Mouse (Mus musculus) cerebellum, postnatal 25 days (tissue): ENCODE data around the gene Tiam1.
A peak's percentile ranks its signal among the peaks of the same experiment; 100 is the strongest.

Source experiments
- DNase-seq, 2 experiments: peaks; one replicate each; pipeline ENCODE4 v3.0.0; 2021; ENCODE audit warnings: mixed read lengths in 2 of 2

Tiam1 gene

DNA sequence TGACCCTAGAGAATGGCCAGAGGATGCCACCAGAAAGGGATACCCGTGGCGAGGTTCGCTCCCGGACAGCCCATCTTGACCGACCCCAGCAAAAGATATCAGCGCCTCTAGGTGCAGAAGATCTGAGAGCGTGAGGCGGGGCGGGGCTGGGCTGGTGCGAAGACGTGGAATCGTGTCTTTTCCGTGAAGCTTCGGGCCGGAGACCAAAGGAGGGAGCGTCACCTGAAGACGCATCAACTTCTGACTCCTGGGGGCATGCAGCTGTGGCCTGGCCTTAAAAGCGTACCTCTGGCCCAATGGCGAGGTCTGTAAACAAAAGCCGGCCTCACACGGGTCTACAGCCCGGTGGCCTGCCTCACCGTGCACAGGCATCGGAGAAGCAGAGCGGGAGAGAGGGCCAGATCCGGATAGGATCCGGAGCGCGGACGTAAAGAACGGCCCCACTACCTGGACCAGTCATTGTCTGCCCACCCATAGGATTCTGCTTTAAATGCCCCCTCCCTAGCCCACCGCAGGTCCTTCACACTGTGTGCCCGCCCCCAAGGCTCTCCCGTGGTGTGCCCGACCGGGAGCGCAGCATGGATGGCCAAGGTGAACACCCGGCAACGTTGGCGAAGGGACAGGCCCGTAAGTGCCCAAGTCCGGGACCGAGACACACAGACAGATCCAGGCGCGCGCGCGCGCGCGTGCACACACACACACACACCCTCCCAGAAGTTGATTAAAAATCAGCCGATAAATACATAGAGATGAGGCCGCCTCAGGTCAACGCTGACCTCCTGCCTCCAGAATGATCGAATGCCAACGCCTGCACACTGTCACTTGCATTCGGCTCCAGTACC, 774 bp downstream of the Tiam1 start:
- DNase-seq = peak; percentile 76 to 80

DNA sequence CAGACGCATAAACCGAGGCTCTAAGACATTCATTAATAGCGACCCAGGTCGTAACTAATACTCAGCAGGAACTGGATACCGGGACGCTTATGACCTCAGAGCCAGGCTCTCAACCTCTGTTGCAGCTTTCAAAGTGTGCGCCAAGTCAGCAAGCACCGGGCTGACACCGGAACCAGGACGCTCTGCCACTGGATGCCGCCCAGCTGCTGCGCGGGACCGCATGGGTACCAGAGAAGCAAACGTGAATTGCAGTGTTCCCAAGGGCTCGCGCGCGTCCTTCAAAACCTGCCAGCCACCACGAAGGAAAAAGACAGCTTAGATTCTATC, 1.4 kb downstream of the Tiam1 start:
- no peak for DNase-seq

DNA sequence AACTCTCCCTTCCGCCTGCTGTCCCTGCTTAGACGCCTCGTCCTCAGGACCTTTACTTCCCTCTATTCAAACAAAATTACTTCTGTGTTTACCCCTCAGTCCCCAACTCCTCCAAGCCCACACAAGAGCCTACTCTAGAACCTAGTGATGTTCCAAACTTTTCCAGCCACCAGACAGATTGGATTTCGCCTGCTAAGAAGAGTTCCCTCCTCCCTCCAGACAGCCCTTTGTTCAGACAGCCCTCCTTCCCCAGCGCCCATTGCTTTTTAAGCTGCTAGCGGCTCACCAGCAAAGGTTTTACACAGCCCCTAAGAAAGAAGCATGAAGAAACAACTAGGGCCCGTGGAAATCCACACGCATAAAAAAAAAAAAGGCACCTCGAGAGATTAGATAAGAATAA, 2.0 kb downstream of the Tiam1 start:
- DNase-seq = no peak

DNA sequence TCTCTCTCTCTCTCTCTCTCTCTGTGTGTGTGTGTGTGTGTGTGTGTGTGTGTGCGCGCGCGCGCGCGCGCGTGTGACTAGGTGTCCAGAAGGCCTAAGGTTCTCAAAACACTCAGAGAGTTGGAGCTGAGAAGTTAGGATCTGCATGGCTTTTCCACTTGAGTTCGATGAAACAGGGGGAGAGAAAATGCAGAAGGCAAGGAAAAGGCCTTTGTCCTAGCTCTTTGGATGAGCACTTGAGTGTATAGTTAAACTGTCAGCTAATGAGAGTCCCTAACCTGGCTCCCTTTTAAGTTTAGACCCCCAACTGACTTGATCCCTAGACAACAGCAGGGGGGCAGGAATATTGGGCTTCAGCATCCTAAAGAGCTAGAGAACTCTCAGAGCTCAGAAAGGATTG, 3.0 kb downstream of the Tiam1 start:
- DNase-seq = no peak

DNA sequence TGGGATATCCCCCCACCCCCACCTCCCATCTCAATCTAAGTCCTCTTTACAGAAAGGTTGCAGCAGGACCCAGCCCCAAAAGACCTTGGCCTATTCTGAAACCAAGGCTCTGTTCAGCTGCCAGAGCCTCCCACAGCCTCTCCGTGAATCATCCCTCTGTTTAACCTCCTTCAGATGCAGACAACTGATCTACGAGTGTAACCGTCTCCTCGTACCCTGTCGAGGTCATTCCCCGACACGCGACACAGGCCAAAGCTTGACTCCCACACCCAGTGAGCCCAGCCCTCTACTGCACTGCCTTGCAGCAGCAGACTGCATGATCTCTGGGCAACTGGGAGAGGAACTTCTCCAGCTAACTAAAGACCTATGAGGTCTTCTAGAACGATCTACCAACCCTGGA, 3.9 kb downstream of the Tiam1 start:
- no peak for DNase-seq

DNA sequence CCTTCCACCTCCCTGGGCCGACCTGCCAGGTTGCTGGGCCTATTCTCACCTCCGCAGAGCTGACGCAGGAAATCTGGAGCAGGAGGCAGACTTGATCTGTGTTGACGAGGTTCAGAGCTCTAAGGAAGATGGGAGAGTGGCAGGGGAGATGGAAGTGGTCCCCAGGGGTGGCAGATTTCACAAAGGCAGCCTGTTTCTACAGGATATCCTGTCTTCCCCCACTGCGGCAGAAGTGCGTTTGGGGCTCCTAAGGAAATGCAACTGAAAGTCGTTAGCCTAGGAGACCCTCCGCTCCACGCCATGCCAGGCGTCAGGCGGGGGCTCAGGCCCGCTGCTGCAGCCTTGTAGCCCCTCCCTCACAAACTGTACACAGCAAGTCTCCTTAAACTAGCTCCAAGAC, 5.4 kb downstream of the Tiam1 start:
- no peak for DNase-seq

DNA sequence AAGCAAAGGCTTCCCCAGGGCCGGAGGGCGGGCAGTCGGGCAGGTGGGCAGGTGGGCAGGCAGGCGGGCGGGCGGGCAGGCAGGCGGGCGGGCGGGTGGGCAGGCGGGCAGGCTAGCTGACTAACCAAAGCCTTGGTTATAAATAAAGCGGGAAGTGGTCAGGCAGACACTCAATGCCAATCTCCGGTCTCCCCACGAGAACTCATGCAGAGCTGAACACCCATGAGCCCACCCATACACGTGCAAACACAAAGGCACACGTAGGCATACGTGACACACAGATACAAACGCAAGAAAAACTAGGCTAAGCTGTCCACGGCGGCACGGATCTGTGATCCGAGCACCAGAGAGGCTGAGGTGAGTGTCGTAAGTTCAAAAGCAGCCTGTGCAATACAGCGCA, 6.4 kb downstream of the Tiam1 start:
- DNase-seq = no peak

DNA sequence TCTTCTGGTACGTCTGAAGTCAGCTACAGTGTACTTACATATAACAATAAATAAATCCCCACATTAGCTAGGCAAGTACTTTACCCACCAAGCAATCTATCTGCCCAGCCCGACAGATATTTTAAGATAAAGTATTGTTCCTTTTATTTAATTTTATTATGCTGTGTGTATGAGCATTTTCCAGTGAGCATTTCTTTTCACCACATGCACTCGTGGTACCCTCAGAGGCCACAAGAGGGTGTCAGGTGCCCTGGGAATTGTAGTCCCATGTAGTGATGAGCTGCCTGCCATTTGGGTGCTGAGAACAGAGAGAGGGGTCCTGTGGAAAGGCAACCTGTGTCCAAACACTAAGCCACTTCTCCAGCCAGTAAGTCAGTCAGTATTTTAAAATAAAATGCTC, 8.0 kb downstream of the Tiam1 start:
- no peak for DNase-seq

DNA sequence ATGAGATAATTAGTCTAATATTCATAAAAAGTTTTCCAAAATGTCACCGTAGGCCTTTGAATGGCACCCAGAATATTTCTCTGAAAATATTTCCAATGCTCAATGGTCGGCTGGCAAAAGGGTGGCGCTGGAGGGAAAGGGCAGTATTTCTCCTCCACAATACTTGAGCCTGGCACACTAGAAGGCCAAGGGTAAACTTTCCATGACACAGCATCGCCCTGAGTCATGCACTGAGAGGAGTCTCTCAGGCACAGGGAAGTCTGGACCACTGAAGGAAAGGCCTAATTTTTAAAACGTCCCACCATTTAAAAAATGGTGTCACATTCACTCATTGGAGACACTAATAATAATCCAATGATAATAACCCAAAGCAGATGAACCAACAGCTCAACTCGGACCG, 9.2 kb downstream of the Tiam1 start:
- no peak for DNase-seq

DNA sequence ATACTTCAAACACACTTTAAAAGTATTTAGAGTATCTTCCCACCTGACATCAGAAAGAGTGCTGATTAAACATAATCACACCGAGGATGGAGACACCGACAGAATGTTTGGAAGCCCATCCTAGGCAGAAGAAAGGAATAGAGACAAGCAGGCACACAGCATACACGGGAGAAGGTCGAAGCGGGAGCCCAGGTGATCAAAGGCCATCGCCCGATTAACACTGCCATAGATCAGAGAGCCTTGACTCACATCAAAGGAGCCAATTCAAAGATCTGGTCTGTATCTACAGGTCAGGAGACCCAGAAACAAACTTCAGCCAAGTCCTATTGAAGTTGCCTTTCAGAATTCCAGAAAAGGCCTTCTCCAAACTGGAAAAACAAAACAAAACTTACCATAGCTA, 10.8 kb downstream of the Tiam1 start:
- no peak for DNase-seq

DNA sequence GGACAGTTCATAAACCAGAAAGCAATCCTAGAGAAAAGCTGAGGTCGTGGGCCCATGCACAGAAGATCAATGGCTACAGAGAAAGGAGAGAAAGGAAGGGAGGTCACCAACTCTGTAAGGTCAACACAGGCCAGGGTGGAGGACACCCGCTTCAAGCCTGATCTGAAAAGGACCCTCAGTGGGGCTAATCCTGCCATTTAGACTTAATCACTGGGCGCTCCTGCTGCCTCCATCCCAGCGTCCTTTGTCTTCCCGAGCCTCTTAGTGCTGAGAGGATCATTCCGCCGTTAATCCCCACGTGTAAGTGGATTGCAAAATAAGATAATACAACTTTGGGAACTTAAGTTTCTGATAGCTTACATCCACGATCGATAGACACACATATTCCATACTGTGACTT, 11.2 kb downstream of the Tiam1 start:
- DNase-seq = no peak

DNA sequence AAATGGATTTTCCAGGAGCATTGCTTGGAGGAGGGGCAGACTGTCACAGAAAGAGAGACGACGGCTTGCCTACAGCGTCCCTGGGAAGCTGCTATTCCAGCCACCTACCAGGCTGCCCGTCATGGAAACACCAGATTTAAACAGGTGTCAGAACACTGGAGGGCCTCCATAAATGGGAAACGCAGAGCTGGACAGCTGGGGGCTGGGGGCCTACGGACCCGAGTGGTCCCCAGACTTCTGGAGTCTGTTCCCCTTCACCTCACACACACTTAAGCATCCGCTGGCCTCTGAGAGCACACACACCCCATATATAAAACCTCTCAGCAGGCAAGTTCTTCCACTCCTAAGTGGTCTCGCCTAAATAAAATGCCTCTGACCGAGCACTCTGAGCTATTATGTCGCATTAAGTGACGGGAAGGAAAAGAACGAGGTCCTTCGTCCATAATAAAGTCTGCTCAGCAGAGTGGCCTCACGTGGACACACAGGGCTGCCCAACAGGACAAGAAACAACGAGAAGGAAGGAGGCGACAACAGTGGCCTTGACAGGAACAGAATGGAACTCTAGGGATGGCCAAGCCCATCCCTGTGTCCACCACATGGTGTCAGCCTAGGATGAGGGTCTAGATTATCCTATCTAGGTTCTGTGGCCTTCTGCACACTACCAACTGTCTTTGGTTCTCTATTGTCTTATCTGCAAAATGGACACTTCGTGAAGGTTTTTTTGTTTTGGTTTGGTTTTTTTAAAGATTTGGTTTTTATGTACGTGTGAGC, 14.6 kb downstream of the Tiam1 start:
- DNase-seq = no peak

DNA sequence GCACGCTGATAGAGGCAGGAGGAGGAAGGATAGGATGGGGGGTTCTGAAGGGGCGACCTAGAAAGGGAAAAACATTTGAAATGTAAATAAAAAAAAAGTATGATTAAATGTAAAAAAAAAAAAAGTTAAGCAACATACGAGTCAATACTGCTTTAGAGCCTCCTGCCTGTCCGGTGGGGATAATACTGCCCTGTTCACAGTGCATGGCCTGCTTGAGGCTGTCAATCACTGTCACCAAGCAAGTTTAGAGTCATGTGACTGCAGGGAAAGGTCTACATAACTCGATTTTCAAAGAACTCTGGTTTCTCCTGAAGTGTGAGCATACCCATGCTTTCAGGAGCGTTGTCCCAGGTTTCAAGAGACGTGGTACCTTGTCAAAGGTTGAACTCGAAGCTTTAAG, 15.2 kb downstream of the Tiam1 start:
- no peak for DNase-seq

DNA sequence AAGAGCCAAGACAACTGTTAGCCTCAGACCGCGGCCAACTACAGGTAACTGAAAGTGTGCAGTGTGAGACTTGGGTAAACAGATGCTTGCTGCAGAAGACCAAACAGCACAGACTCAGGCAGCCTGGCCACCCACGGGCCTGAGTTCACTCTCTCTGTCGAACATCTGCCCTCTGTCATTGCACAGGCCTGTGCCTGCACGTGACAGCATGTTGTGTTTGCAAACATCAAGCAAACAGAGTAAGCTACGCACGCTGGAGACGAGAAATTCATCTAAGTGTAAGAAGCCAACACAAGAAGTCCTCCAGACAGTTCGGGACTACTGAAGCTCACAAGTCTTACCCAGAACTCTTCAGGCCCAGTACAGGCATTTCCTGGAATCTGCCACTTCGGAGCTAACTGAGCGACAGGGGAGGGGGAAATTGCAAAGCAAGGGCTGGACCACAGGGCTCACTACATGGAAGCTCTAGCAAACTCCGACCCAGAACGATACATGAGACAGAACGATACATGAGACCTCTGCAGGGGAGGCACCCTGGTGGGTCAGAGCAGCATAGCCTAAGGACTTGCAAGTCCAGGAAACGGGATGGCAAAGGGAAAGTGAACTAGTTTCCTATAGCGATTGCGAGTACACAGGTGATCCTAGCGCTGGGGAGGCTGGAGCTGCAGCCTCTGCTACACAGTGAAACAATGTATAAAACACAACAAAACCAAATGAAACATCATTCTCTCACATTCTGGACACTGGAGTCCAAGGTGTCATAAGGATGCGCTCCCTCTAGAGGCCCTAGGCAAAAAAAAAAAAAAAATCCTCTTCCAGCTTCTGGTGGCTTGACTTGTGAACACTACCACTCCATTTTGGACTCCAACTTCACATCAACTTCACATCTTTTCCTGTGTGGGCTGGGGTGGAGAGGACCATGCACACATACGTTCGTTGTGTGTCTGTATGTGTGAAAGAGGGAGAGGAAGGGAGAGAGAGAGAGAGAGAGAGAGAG, 18.0 kb downstream of the Tiam1 start:
- no peak for DNase-seq

DNA sequence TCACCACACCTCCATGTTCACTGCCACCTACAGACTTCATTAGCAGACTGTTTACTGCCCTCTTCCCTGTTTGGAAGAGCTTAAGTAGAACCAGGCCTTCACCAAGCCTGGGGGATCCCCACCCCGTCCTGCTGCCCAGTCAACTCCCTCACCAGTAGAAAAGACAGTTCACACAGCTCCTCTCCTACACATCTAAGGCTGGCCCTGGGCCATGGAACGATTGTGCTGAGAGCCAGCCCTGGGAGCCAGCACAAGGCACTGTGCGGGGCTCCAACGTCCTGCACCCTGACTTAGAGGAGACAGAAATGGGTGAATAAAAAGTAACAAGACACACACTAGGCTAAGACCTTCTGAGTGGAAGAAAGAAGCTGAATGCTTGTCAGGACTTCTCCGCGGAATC, 20.5 kb downstream of the Tiam1 start:
- DNase-seq = peak; percentile 43 to 60

DNA sequence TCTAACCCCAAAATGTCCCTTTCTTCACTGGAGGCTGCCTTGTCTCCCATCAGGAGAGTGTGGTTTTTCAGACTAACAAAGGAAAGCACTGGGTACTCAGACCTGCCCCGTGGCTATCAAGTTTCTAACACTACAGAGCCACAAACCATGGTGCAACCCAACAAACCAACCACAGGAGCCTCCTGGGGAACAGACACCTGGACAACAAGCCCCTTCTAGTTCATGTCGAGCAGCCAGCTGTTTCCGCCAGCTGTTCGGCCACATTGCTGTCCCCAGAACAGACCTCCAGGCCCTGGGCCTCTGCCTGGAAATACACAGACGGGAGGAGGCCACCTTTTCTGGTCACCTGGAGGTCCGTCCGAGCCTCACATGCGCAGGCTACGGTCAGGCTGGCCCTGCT, 21.1 kb downstream of the Tiam1 start:
- DNase-seq = no peak

DNA sequence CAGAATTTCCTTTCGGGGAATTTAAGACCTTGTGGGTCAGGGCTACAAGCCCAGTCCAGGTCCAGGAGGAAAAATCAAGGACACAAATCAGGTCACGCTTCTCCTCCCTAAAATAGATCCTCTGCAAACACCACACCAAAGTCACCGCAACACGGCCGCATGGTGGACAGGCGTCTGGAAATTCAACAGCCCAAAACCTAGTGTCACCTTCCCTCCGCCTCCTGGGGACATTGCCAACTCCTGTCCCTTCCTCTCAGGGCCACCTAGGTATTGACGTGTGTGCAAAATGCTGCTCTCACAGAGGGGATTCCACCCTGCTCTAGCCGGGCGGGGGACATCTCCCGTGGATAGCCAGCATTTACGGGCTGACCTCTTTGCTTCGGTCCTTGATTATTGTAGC, 21.8 kb downstream of the Tiam1 start:
- peak; percentile 63 to 79 for DNase-seq

DNA sequence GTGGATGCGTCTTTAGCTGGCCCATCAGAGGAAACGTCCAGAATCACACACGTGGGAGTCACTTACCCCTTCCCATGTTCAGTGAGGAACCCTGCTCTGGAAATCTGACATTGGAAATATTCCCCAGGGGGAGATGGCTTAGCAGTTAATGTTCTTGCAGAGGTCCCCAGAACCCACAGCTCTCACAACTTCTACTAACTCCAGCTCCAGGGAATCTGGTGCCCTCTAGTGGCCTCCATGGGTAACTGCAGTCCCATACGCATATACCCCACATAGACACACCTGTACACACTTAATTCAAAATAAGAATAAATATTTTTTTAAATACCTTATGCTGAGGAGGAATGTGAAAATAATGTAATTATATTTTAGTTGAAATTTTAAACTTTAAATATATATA, 23.6 kb downstream of the Tiam1 start:
- DNase-seq = no peak

DNA sequence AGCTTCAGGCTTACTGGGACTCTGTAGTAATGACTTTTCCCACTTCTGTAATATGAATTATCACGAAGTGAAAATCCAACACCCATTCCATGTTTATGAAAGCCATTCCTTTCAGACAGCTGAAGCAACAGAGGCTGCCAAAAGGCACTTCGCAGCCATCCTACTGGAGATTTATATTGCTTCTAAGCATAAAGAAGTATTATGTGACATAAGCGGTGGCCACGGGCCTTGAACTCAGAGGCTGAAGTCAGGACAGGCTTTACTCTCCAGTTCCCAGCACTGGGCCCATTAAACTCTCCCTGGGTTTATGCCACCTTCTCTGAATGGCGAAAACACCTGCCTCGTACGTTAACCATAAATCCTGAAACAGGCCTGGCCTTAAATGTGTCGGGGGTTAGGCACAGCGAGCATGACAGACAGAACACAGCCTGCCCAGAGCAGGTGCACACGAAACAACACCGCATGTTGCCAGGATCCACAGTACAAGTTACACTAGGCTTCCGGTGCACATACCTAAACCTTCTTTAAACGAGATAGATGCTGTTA, 26.9 kb downstream of the Tiam1 start:
- no peak for DNase-seq

DNA sequence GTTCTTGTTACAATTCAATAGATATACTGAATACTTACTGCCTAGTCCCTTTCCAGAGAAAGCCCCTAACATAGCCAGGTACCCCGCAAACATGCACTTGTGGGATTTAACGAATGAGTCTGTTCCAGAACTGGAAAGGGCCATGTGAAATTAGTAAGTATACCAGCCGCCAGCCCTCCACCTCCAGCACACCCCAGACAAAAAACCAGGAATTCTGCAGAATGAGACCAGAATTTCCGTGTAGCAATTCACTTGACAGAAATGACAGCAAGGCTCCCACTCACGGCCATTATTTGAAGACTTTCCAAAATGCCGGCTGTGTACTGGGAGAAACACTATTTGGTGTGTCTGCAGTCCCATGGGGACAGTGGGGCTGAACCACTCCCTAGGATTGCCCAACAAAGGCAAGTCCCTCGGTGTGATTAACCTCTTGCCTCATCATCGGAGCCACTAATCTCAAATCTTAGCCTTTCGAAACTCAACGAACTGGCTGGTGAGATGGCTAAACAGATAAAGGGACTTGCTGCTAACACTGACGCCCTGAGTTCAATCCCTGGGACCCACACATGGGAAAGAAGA, 30.9 kb downstream of the Tiam1 start:
- no peak for DNase-seq

DNA sequence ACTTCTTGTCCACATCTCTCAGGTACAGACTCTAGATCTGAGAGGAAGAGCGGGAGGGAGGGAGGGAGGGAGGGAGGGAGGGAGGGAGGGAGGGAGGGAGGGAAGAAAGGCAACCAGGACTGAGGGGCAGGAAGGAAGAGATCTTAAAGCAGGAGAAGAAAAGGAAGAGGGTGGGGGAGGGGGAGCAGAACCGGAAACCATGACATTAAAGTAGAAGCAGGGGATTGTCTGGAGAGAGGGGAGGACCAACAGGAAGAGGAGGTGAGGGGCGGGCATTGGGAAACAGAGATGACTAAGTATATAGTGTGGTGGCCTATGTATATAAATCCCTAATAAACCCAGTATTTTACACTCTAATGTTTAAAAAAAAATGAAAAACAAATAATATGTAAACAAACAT, 34.1 kb downstream of the Tiam1 start:
- no peak for DNase-seq

DNA sequence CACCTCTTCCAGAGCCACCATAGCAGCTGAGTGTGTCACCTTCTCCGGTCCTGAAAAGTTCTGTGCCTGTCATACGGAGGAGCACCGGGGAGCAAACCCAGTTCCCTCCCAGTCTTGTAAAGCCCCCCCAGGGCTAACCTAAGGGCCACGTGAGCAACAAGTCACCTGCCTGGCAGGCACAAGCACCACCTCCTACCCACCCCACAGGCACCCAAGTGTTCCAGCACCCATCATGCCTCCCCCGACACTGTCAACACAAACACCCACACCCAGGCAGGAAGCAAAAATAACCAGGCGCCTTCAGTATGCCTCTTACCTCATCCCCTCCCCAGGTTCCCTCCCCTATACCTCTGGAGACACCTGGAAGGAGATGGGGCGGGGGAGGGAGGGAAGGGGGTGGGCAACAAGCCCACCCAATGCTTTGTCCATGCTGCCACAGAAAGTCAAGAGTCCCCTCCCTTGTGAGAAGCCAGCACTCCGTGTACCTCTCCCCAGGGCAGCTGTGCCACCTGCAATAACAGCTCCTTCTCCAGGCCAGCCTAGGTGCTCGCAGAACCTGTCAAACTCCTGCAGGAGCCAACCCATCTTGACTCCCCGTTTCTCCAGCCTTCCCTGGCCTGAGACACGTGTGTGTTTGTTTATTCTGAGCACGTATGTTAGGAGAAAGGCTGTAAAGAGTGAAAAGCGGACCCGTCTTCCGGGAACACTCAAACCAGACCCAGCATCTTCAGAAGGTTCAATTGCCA, 38.7 kb downstream of the Tiam1 start:
- DNase-seq = no peak
